Mouse (Mus musculus) fat pad, adult 2 months (tissue): ENCODE data around the gene Was.
"Not testable (repeated sequence)": the region's sequence is repeated elsewhere in the genome, so short reads cannot be mapped to it uniquely, and the experiment has no call there.

Source experiments
- DNase-seq: peaks from one replicate; pipeline ENCODE4 v3.0.0-alpha.2; 2011; ENCODE audit warnings: low read depth, low spot score; ENCODE audit errors: extremely low read depth

Gene Was

DNA sequence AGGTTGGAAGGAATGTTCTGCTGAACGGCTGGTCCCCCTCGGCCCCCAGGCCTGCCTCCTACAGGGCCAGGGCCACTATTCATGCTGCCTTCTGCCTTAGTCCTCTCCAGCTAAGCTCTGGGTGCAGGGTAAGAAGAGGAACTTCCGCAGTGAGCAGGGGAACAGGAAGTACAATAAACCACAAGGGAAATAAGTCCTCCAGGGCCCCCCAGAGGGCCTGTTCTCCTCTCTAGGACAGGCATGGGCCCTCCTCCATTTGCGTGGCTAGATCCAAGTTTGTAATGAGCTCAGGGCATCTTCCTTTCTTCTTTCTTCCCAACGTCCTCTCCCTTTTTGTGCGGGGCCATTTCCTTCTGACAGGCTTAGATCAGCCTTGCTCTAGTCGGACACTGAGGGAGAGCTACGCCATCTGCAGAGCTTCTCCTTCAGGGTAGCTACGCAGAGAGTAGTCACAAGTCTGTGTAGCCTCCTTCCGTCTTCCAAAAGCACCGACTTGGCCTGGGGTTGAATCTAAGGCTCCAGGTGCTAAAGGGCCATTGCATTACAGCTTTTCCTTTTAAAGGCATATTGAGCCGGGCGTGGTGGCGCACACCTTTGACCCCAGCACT, at the start of gene Was:
Was (minus strand) TSS at position 153 of the 608 bp plus-strand sequence.
- DNase-seq: no peak

DNA sequence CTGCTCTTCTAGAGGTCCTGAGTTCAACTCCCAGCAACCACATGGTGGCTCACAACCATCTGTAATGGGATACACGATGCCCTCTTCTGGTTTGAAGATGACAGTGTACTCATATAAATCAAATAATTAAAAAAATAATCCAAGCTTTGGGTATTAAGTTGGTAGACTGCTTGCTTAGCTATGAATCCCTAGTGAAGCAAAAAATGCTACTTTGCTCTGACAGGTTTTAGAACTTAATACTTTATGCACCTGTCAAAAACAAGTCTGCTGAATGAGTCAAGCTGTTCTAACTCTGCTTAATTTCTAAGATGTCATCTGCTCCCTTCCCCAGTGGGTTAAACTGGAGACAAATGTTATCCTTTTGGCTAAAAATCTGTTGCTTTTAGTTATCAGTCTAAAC, 49.2 kb upstream of the Was start:
- DNase-seq: no peak

DNA sequence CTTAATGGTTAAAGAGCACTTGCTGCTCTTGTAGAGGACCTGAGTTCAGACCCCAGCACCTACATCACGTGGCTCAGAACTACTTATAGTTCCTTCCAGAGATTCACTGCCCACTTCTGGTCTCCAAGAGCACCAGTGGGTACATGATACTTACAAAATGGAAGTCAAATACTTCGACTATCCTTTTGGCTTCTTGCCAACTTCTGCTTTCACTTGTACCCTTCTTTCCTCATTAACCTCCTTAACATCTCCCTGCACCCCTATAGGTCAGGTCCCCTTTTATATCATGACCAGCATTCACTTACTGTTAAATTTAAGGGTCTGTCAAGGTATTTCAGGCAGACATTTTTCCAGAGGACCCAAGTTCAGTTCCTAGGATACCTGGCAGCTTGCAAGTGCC, 45.6 kb upstream of the Was start:
- no peak for DNase-seq

DNA sequence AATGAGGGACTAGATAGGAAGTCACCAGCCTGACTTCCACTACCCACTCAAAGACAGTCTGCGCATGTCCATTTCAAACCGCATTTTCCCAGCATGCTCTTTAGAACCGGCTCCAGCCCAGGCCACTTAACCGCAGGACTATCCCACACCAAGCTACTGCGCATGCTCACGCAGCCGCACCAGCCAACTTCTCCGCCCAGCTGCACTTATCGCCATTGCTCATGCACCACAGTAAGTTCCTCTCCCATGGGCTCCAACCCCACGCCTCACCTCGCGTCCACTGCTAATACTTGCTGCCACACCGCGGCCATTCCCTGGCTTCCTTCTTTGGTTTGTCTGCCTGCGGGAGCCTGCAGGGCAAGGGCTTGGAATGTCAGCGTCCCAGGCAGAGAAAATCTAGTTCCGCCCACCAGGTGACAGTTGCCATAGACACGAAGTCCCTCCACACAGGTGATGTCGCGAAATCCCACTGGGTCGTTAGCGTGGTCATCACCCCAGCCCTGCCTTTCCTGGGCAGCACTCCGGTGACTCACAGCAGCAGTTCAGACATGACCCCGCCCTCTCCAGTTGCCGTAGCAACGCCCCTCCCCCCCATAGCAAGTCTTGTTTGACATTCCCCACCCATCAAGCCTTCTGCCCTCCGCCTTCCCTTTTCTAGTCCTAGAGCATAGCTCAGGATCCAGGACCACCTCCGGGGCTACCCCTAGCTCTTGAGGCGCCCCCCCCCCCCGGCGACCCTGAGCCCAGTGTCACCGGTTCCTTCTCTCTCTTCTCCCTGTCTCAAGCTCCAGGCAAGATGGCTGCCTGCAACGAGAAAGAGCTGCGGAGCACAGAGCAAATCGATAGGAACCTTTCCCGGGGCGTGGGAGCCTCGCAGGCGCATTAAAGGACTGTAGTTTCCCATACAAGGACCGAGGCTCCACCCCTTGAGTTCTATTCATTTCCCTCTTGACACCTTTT, 42.0 kb upstream of the Was start, which contains the start of gene Wdr13:
Wdr13 (minus strand) TSS at position 876 of the 960 bp plus-strand sequence.
- no peak for DNase-seq

DNA sequence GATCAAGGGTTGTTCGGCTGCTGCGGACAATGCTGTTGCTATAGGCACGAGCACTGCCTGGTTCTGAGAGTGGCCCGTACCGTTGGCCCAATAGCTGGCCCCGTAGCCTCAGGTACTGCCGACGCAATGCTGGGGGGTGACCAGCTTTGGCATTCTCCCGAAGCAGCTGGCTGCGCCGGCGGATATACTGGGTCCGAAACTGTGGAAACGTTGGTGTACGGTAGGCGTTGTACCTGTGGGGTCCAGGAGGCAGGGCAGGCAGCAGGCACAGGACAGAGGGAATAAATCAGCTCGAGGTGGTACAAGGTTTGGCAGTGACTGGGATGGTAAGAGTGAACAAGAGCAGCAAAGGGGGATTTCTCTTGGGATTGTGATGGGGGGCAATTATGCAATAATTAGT, 41.1 kb upstream of the Was start:
- no peak for DNase-seq

DNA sequence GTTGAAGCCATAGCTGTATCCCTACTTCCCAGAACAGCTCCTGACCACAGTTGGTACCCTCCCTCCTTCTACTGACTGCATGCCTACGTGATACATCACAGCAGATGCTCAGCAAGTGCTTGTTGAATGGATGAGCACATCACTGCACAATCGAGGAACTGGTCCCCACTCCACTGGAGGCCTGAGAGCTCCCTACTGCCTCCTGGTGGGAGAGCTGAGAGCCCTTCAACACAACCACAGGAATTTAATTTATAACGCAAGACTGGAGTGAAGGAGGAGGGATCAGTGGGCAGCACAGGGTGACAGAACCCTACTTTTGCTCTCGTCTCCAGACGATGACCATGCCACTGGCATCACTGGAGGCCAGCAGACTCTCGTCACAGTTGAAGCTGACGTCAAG, 34.9 kb upstream of the Was start:
- no peak for DNase-seq

DNA sequence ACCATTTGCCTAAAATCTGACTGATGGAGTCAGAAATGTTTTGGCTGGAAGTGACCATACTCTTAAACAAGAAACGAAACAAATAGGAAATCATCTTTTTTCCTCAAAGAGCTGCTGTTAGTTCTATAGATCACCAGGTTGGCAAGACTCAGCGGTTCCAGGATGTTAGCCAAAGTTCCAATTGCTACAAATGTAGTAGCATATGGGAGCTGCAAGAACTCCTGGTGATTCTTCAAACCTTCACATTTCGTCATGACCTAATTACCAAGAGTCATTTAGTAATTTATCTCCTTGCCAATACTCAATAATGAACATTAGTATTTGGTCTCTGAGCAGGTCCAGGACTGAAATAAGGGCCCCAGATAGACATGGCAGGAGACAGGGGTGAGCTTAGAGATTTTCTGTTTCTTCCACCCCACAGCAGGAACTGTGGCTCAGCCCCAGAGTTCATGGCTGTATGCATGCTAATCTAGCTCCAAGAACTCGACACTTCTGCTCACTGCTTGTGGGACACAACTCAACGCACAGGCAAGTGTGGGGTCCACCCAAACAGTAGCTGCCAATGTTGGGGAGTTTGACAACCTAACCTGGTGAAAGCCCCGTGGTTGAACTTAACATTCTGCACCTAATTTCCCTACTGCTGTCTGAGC, 33.6 kb upstream of the Was start:
- DNase-seq: no peak

DNA sequence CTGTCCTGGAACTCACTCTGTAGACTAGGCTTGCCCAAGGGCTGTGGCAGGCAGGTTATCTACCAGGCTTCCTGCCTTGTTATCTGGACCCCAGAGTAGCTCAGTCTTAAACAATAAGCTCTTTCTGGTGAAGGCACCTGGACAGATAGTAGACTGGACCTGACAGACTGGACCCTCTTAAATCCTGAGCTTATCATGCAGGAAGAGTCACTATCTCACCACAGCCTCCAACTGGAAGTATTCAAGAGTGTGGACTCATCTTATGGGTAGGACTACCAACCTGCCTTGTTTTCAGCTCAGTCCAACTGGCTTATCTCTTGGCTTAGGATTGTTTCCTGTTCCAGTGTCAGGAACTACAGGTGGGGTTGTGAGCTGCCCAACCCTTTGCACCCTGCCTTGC, 27.0 kb upstream of the Was start:
- no peak for DNase-seq

DNA sequence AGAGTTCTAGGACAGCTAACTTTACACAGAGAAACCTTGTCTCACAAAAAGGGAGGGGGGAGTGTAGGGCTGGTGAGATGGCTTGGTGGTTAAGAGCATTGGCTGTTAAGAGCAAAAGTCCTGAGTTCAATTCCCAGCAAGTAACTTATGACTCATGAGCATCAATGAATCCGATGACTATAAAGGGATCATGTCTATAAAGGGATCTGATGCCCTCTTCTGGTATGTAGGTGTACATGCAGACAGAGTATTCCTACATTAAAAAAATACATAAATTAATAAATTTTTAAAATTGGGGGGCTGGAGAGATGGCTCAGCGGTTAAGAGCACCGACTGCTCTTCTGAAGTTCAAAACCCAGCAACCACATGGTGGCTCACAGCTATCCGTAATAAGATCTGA, 25.0 kb upstream of the Was start:
- DNase-seq: no peak

DNA sequence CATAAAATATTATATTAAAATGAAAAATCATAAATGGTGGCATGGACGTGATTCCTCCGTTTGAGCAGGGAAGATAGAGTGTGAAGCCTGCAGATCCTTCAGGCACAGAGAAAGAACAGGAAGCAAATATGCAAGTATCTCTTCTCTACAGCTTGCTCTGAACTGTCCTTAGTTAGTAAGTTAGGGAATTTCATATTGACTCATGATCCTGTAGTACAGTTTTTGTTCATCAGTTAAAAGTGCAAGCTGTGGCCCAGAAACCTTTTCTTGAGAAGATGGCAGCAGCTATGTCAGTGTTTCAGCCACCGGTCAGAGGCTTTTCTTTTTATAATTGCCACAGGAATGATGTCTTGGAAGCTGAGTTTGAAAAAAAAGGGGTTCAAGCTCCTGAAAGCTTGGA, 14.7 kb upstream of the Was start:
- DNase-seq: no peak

DNA sequence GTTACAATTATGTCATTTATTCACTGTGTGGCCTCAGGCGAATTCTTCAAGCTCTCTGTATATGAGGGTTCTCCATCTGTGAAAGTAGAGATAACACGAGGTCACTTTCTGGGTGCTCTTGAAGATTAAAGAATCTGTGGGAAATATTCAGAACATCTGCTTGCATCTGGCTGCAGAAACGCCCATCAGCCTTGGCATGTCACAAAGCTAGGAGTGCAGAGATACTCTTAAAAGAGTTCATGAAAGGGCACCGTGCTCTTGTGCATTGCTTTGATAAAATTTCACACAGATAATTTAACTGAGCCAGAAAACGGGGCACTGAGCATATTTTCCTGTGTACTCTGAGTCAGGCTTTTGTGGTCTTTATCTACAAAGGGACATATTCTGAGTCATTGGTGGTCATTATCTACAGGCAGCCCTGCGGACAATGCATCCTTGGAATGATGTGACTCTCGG, 11.9 kb upstream of the Was start:
- no peak for DNase-seq

DNA sequence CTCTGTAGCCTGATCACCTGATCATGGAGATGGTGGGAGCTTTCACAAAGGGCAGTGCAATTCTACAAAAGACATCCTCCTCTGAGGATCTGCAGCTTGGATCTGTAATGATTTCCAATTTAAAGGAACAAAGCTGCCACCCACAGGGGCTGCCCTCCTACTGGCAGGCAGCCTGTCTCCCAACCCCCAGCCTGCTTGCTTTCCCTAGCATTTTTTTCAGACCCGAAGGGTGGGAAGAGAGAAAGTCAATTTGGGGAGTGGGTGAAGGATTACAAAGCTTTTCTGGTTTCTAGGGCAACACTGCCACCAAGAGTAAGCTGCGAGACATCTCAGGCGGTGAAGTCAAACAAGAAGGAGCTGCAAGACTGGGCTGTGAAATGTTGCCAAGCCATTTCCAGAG, 10.7 kb upstream of the Was start:
- no peak for DNase-seq

DNA sequence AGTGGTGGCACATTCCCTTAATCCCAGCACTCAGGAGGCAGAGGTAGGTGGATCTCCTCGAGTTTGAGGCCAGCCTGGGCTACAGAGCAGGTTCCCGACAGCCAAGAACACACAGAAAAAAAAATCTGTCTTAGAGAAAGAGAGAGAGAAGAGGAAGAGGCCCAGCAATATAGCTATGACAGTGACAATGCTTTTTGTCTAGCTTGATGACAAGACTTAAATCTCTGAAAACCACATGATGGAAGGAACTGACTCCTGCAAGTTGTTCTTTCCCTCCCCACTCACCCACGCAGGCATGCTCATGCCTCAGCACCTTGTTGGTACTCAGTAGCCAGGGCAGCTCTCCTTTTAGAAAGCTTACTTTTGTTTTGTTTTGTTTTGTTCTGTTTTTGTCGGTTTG, 9.1 kb upstream of the Was start:
- no peak for DNase-seq

DNA sequence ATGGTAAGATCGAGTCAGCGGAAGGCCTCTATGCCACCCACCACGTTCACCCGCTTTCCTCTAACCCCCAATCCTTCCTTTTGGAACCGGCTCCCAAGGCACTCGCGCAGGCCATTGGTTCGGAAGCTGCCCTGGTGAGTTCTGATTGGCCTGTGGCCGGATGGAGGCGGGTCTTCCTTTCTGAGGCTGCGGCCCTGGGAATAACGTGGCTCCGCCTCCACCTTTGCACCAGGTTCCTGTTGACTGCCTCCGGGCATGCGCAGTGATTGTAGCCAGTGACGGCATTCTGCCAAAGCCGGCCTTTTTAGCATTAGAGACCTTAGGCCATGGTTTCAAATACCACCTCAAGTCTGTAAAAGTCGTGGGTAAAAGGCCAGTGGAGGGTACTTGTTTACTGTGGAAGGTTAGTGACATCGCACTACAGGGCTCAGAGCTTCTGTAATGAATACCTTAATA, 6.5 kb upstream of the Was start:
- DNase-seq: peak; percentile 55

DNA sequence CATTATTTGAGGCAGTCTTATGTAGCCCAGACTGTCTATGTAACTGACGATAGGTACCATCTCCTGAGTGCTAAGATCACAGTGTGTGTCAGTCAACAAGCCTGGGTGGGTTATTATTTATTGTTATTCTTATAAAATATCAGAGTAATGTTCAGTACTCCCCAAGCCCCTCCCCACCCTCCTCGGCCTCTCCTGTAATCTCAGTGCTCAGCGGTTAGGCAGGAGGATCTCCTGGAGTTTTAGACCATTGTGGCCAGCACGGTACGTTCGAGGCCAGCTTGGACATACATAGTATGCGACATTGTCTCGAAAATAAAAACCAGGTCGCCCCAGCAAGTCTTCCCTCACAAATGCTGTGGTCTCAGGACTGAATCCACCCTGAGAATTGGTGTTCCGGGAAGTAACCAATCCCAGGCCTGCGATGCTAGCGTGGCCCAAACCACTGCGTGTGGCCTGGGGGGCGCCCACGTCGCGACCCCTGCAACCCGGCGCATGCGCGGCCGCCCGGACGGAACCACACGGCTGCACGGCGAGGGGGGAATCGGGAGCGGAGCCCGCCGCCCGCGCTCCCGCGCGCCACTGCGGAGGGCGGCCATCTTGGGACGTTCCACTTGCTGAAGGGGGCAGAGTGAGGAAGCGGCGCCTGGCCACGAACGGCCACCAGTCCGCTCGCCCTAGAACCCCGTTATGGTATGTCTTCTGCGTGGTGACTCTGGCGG, 5.9 kb upstream of the Was start:
- DNase-seq: not testable (repeated sequence)

DNA sequence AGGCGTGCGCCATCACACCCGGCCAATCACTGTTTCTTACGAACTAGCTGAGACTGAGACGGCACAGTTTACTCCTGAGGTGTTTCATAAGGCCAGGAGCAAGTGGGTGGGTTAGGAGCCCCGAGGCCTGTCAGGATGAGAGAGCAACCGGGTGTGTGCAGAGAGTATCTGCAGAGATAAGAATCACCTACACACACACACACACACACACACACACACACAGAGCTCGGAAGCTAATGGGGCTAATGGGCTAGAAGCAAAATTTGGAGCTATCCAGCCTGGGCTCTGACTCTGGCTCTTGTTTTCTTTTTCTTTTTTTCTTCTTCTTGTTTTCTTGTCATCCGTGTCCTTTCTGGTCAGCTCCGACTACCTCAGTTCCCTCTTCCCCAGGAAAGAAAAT, 5.2 kb upstream of the Was start:
- no peak for DNase-seq

DNA sequence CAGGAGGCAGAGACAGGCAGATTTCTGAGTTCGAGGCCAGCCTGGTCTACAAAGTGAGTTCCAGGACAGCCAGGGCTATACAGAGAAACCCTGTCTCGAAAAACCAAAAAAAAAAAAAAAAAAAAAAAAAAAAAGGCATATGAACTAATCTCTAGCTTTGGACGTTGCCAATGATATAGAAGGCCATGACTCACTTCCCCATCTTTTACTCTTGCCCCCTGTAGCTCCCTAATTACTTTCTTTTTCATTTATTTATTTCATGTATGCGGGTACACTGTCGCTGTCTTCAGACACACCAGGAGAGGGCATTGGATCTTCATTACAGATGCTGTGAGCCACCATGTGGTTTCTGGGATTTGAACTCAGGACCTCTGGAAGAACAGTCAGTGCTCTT, 653 bp upstream of the Was start:
- DNase-seq: not testable (repeated sequence)

DNA sequence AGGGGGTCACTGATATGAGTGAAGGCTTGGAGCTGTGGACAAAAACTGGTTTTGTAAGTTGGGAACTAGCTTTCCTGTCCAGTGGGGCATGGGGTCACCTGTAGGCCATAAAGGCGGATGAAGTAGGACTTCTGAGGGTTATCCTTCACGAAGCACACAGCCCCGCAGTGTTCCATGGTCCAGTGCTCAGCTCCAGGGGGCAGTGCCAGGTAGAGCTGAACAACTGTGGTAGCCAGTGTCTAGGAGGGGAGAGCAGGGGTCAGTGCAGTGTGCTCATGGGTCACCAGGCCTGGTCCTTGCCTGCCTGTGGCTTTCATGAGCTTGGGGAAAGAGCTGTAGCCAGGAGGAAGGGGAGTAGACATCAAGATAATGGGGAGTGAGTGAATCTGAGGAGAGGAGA, 552 bp downstream of the Was start:
- no peak for DNase-seq

DNA sequence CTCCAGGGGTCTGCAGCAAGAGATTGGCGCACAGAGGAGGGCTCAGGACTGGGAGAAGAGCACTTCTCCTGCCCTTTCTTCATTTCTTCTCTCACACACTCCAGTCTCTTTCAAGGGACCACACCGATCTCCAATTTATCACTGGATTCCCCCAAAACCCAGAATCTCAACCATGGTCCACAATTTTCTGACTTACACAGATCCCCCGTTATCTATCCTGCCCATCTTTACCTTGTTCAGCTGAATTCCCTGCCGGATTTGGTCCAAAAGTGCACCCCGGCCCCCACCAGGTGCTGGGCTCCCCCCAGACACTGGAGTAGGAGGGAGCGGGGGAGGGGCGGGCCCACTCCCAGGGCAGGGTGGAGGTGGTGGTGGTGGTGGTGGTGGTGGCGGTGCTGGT, 4.7 kb downstream of the Was start:
- no peak for DNase-seq

DNA sequence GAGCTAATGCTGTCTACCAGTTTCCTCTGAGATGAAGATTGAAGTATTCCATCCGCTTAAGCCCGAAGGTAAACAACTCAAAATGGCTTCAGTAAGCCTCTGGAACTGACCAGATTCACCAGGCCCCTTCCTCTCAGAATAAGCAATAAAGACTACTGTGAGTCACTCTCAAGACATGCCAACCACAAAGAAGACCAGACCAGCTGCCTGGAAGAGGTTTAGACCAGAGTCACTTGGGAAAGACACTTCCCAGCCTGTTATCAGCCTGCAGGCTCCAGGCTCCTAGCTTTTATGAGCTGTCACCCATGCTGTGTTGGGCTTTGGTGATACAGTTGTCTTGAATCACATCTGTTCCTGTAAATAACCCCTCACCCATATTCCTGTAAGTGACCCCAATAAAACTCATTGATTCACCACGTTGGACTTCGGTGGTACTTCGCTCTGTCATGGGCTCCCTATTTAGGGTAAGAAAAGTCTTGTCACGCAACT, 5.5 kb downstream of the Was start:
- DNase-seq: no peak

DNA sequence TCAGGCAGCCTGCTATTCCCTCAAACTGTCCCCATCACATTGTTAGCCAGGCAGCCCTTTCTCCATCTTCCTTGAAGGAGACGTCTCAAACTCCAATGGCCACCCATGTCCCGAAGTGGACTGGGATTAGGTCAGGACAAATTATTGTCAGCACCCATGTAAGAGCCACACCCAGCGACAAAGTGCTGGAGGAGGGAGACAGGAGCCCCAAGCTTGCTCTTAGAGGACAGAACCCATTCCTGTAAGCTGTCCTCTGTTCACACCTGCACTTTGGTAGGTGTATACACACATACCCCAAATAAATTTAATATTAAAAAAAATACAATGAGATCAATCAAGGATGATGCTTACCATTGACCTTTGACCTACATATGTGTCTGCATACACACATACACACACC, 15.2 kb downstream of the Was start:
- no peak for DNase-seq
